Mouse (Mus musculus) heart, embryonic 14.5 days (tissue): Measurements from ENCODE around the gene Abcb9. TPM values are rescaled to one million over a fixed set of nuclear protein-coding genes. Genes with fewer than 3 reads are reported as not detected.

Source experiments
- ATAC-seq: fragments of 200-750 bp; cut with Nextera tagmentation; 2 replicates; pipeline ENCODE4 v1.8.0; 2017; ENCODE audit warnings: low read depth, moderate TSS enrichment; ENCODE audit not compliant: insufficient number of reproducible peaks, insufficient read depth, low FRiP score
- H3K27ac ChIP-seq, 2 experiments: fragments of 200-500 bp in 1 of 2; fragments of 300-500 bp in 1 of 2; sonication (generic) in 1 of 2; replicated peaks in 1 of 2; 2 replicates each; pipeline ENCODE4 v1.5.1; 2012 to 2014; ENCODE audit warnings: low read depth in 2 of 2, low read length in 2 of 2, control low read depth in 1 of 2, mild to moderate bottlenecking in 1 of 2, mixed read lengths in 1 of 2; ENCODE audit not compliant: control insufficient read depth in 1 of 2, insufficient read depth in 1 of 2
- H3K27me3 ChIP-seq: fragments of 300-500 bp; sonication (generic); 2 replicates; pipeline ENCODE4 v1.6.1; 2014; ENCODE audit warnings: mild to moderate bottlenecking, low read length, control low read depth; ENCODE audit not compliant: control insufficient read depth, insufficient read depth
- H3K36me3 ChIP-seq: fragments of 300-500 bp; sonication (generic); 2 replicates; pipeline ENCODE4 v1.6.1; 2014; ENCODE audit warnings: mild to moderate bottlenecking, control low read depth, low read length, mixed read lengths; ENCODE audit not compliant: control insufficient read depth, insufficient read depth
- H3K4me1 ChIP-seq, 2 experiments: fragments of 200-500 bp in 1 of 2; fragments of 300-500 bp in 1 of 2; sonication (generic) in 1 of 2; 2 replicates each; pipeline ENCODE4 v1.6.1; 2012 to 2014; ENCODE audit warnings: low read length in 2 of 2, control low read depth in 1 of 2, mixed read lengths in 1 of 2; ENCODE audit not compliant: control insufficient read depth in 2 of 2, insufficient read depth in 2 of 2
- H3K4me2 ChIP-seq: fragments of 300-500 bp; sonication (generic); 2 replicates; pipeline ENCODE4 v1.6.1; 2014; ENCODE audit warnings: mild to moderate bottlenecking, low read length
- H3K4me3 ChIP-seq, 2 experiments: fragments of 200-500 bp in 1 of 2; fragments of 300-500 bp in 1 of 2; sonication (generic) in 1 of 2; 2 replicates each; pipeline ENCODE4 v1.5.1; 2012 to 2014; ENCODE audit warnings: low read length in 2 of 2, mild to moderate bottlenecking in 2 of 2, control low read depth in 1 of 2, low read depth in 1 of 2, moderate library complexity in 1 of 2; ENCODE audit not compliant: control insufficient read depth in 1 of 2, insufficient read depth in 1 of 2
- H3K9ac ChIP-seq: fragments of 300-500 bp; sonication (generic); 2 replicates; pipeline ENCODE4 v1.6.1; 2014; ENCODE audit warnings: mild to moderate bottlenecking, low read length
- H3K9me3 ChIP-seq: fragments of 300-500 bp; sonication (generic); 2 replicates; pipeline ENCODE4 v1.6.1; 2016; ENCODE audit warnings: low read length, control low read depth; ENCODE audit not compliant: control insufficient read depth
- WGBS: fragments of 180-500 bp; shearing (Covaris S2); extraction: QIAGEN DNeasy Blood & Tissue Kit; methylation state at CpG from one replicate; pipeline ENCODE4 v1.1.7; 2014; 5-methylcytosine and 5-hydroxymethylcytosine counted together
- polyA plus RNA-seq: library from polyadenylated mRNA; unstranded; fragments of >200 nt; fragmentation: Nextera tagmentation; extraction: Ambion mirVana; gene quantifications from 2 replicates; pipeline ENCODE4 v1.2.1, GENCODE M21; 2014

Gene Abcb9
- polyA plus RNA-seq, 1 experiment from 2014 or later, result 0.97 TPM

DNA sequence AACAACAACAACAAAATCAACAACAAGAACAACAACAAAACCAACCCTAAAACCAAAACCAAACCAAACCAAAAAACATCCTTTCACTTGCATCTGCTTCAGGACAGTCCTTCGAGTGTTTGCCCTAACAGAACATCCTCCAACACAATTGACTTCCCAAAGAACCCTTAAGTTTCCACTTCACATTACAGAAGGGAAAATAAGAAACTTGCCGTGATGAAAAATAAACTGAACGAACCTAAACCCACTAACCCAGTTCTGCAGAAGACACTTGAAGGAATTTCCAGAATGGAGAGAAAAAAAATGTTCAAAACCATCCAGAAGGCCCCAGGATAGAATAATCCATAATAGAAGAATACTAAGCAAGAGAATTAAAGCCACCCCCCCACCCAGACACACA lies 7.4 kb upstream of the Abcb9 start:
- H3K4me2 ChIP-seq, result no peak overlapping the region
- H3K9ac ChIP-seq, result no peak overlapping the region
- H3K36me3 ChIP-seq, result no peaks in the 10 kb centered on the region
- H3K27me3 ChIP-seq, result no peaks in the 10 kb centered on the region
- WGBS, result 83% methylated on average over 3 of the region's 3 CpGs
- no peak for ATAC-seq
- no peaks in the 10 kb centered on the region for H3K4me1 ChIP-seq
- H3K27ac ChIP-seq, result no peak overlapping the region
- H3K4me3 ChIP-seq, result no peak overlapping the region
- H3K9me3 ChIP-seq, result 0 out of 2 replicates have a peak, but pooled peaks cover 3% of the 10 kb centered on the region

DNA sequence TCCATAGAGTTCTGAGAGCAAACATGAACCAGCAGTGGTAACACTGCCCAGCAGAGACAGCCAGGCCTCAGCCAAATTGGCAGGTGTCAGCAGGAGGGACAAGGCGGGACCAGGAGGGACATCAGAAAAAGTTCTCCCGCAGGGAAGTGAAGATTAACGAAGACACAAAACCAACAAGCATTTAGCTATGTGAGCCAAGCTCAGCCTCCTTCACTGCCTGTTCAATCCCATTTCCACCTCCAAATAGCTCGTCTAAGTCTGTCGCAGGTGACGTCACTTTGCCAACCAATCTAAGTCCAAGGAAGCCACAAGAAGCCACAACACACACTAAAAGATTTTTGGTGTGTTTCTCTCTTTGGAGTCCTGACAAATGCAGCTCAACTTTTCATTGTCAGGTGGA lies 6.7 kb upstream of the Abcb9 start:
- Histone ChIP-seq H3K9me3 (0 out of 2 replicates have a peak, but pooled peaks cover 3% of the 10 kb centered on the region), H3K27me3 (no peaks in the 10 kb centered on the region), H3K4me3 (no peak overlapping the region), H3K4me2 (no peak overlapping the region), H3K27ac (no peak overlapping the region), H3K36me3 (no peaks in the 10 kb centered on the region), H3K9ac (no peak overlapping the region), H3K4me1 (no peaks in the 10 kb centered on the region)
- ATAC-seq, result no peak
- WGBS, result 75% methylated on average over 6 of the region's 6 CpGs

DNA sequence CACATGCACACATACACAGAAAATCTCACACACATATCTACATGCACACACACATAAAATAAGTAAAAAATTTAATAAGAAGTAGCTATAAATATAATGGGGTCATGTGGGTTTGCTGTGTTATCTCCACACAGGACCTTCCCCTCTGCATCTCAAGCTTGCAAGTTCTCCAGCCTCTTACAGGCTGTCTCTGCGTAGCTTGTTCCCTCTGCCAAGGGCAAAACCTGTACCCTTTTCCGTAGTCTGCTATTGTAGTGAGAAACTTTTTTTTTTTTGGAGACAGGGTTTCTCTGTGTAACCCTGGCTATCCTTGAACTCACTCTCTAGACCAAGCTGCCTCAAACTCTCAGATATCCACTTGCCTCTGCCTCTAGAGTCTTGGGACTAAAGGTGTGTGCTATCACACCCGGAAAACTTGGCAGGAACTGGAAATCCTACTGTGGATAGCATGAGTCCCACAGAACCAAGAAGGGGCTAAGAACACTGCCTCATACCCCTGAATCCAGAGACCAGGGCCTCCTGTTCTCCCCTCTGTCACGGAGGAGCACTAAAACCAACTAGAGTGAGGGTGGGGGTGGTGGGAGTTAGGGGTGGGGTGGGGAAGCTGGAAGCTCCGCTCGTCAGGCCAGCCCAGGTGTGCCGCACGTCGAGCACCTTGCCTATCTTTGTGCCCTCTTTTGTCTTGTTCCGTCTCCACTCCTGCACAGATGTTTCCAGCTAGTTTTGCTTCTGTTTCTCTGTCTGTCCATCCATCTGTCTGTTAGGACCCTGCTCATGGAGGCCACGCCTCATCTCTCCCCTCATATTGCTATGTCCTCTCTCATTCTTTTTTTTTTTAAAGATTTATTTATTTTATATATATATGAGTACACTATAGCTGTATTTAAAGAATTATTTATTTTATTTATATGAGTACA lies 4.8 kb upstream of the Abcb9 start:
- H3K27ac ChIP-seq, result no peak overlapping the region
- WGBS, result 83% methylated on average over 11 of the region's 11 CpGs
- no peaks in the 10 kb centered on the region for H3K36me3 ChIP-seq
- H3K4me3 ChIP-seq, result no peak overlapping the region
- no peaks in the 10 kb centered on the region for H3K27me3 ChIP-seq
- H3K4me2 ChIP-seq, result no peak overlapping the region
- H3K4me1 ChIP-seq, result peaks cover 0 to 3% of the 10 kb centered on the region in 2 experiments; a peak in 1 of 4 replicates
- ATAC-seq, result no peak
- no peak overlapping the region for H3K9ac ChIP-seq
- H3K9me3 ChIP-seq, result 0 out of 2 replicates have a peak, but pooled peaks cover 3% of the 10 kb centered on the region

DNA sequence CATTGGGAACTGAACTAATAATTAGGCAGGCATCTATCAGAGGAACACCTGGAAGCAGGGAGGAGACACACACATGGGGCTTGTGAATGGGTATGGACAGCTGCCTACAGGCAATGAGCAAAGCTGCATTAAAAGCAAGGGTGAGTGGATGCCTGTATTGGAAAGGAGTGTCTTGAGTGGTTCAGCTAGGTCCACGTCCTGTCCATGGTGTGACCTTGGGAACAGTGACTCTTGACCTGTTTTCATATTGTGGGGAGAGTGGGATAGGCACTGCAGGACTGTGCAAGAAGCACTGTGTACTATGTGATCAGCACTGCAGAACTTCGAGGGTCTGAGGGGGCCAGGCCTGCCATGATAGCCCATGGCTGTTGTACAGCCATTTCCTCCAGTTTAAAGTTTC lies 3.3 kb upstream of the Abcb9 start:
- Histone ChIP-seq H3K27ac (no peak overlapping the region), H3K27me3 (peaks cover 8% of the 10 kb centered on the region; the same call in 1 of the 2 replicates), H3K4me1 (peaks cover 2 to 7% of the 10 kb centered on the region in 2 experiments; a peak in 1 of 4 replicates), H3K4me3 (no peak overlapping the region), H3K36me3 (no peaks in the 10 kb centered on the region), H3K9ac (no peak overlapping the region), H3K4me2 (no peak overlapping the region), H3K9me3 (0 out of 2 replicates have a peak, but pooled peaks cover 3% of the 10 kb centered on the region)
- no peak for ATAC-seq
- WGBS, result 78% methylated on average over 2 of the region's 2 CpGs

DNA sequence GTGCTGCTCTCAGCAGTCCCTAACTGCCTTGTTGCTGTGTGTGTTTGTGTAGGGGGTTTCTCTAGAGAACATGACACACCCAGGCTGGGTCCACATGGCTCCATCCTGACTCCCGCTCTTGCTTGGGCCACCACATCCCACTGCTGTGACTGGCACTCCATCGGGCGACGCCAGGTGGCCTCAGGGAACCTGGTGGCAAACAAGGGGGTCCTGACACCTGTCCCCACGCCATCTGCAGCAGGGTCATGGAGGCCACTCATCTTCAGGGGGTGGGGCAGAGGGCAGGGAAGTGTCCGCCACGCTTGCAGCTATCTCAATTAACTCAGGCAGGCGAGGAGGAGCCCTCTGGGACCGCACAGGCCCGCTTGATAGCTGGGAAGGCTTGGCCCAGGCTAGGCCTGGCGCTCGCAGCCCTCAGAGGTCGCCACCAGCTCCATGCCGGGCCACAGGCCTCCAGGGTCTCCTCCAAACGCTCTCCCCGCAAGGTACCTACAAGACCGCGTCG lies 469 bp downstream of the Abcb9 start:
- H3K4me2 ChIP-seq, result peak overlapping the region; percentile 88
- peaks cover 2 to 10% of the 10 kb centered on the region in 2 experiments; a peak in 1 of 4 replicates for H3K4me1 ChIP-seq
- no peaks in the 10 kb centered on the region for H3K36me3 ChIP-seq
- peaks cover 8% of the 10 kb centered on the region; the same call in 1 of the 2 replicates for H3K27me3 ChIP-seq
- H3K27ac ChIP-seq, result no peak overlapping the region
- 14% methylated on average over 19 of the region's 19 CpGs for WGBS
- ATAC-seq, result 0 out of 2 replicates have a peak, but pooled peaks have one; percentile 19
- peak overlapping the region; percentile 71 for H3K9ac ChIP-seq
- H3K4me3 ChIP-seq, result peak overlapping the region; percentile 36 to 49
- 0 out of 2 replicates have a peak, but pooled peaks cover 3% of the 10 kb centered on the region for H3K9me3 ChIP-seq

DNA sequence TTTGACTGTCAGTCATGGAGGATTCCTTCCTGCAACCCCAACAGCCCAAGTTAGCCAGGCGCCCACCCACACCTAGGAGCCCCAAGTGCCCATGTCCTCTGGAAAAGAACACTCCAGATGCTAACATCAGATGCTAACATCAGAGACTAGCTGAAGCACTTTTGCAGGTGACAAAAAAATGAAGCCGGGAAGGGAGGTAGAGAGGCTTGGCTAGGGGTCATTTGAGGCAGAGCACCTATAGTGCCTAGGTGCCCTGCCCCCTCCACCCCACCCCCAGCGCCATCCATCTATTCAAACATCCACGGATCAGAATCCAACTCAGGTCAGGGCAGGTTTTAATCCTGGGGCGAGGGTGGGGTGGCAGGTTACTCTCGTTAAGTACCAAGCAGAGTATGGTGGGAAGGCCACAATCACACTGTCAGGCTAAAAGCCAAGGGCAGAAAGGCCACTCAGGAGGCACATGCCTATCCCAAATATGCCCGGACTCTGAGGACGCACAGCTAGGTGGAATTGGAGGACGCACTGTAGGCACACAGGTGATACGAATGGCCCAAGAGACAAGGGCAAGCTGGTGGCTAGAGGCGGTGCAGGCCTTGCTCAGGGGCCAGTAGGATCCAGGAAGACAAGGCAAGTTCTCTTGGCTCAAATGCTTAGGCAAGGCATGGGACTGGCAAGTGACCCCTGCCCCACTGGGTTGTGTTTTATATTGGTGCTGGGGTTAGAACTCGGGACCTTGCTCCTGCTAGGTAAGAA lies 1.6 kb downstream of the Abcb9 start:
- ATAC-seq, result no peak
- Histone ChIP-seq H3K36me3 (no peaks in the 10 kb centered on the region), H3K4me1 (peaks cover 2 to 10% of the 10 kb centered on the region in 2 experiments; a peak in 1 of 4 replicates), H3K9me3 (no peaks in the 10 kb centered on the region), H3K27me3 (peaks cover 8% of the 10 kb centered on the region; the same call in 1 of the 2 replicates), H3K4me3 (no peak overlapping the region), H3K9ac (no peak overlapping the region), H3K4me2 (no peak overlapping the region), H3K27ac (no peak overlapping the region)
- 88% methylated on average over 12 of the region's 12 CpGs for WGBS

DNA sequence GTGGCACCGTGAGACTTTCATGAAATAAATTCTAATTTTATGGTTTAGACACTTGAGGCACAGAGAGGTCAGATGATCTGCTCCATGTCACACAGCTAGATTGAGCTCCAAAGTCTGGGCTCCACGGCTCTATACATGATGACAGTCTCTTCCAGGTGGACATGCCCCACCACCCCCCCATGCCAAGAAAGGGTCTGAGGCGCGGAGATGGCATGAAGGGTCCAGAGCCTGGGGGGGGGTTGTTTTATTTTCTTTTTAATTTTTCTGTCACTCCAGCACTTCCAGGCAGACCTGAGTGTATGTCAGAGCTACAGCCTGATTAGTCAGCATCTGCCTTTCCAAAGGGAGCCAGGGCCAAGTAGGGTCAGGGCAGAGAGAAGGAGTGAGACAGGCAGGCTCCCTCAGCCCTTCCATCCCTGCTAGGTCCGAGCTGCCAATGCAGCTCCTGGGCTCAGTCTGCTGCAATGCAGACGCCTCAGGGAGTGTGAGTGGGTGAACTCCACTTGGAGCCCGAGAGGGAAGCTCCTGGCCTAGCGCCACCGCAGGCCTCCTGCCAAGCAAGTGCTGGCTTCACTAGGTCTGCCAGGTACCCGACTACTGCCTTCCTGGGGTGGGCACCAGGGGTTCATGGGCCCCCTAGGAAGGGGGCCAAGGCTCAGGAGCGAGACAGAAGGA lies 2.3 kb downstream of the Abcb9 start:
- Histone ChIP-seq H3K4me2 (no peak overlapping the region), H3K27ac (no peak overlapping the region), H3K36me3 (no peaks in the 10 kb centered on the region), H3K27me3 (peaks cover 8% of the 10 kb centered on the region; the same call in 1 of the 2 replicates), H3K4me1 (peaks cover 2 to 10% of the 10 kb centered on the region in 2 experiments; a peak in 1 of 4 replicates), H3K9ac (0 out of 2 replicates have a peak overlapping the region, but pooled peaks have one; percentile 2), H3K4me3 (no peak overlapping the region), H3K9me3 (no peaks in the 10 kb centered on the region)
- no peak for ATAC-seq
- WGBS, result 66% methylated on average over 11 of the region's 11 CpGs
